Mouse (Mus musculus) testis, adult 2 months (tissue): ENCODE results near the gene Fap. TPM values are rescaled to one million over a fixed set of nuclear protein-coding genes. Genes with fewer than 3 reads are reported as not detected.

Source experiments
- H3K27ac ChIP-seq: fragments of 200-500 bp; 2 replicates; pipeline ENCODE4 v1.5.1; 2012; ENCODE audit warnings: low read depth, low read length; ENCODE audit not compliant: control insufficient read depth, insufficient read depth
- H3K27me3 ChIP-seq: fragments of 200-500 bp; 2 replicates; pipeline ENCODE4 v1.6.1; 2012; ENCODE audit warnings: mild to moderate bottlenecking, low read length, moderate library complexity; ENCODE audit not compliant: control insufficient read depth, insufficient read depth
- H3K36me3 ChIP-seq: fragments of 200-500 bp; 2 replicates; pipeline ENCODE4 v1.6.1; 2012; ENCODE audit warnings: mild to moderate bottlenecking, low read length; ENCODE audit not compliant: control insufficient read depth, insufficient read depth
- H3K4me1 ChIP-seq: fragments of 200-500 bp; 2 replicates; pipeline ENCODE4 v1.6.1; 2012; ENCODE audit warnings: low read length; ENCODE audit not compliant: control insufficient read depth, insufficient read depth
- H3K4me3 ChIP-seq: fragments of 200-500 bp; 2 replicates; pipeline ENCODE4 v1.5.1; 2012; ENCODE audit warnings: low read depth, mild to moderate bottlenecking, low read length, moderate library complexity, mixed read lengths; ENCODE audit not compliant: control insufficient read depth
- CTCF ChIP-seq: fragments of 200-500 bp; IDR thresholded peaks from 2 replicates; pipeline ENCODE4 v1.5.1; 2012; ENCODE audit warnings: low read depth, mild to moderate bottlenecking, inconsistent platforms, low read length, moderate library complexity; ENCODE audit not compliant: control insufficient read depth, insufficient read depth, insufficient replicate concordance
- POLR2A ChIP-seq: fragments of 200-500 bp; IDR thresholded peaks from 2 replicates; pipeline ENCODE4 v1.6.1; 2012; ENCODE audit warnings: low read depth, mild to moderate bottlenecking, inconsistent platforms, low read length, moderate library complexity; ENCODE audit not compliant: control insufficient read depth
- polyA plus RNA-seq: library from polyadenylated mRNA; depleted of rRNA; stranded (reverse); fragments of >200 nt; gene quantifications from 2 replicates; pipeline ENCODE4 v1.2.3, GENCODE M21; 2012

Gene Fap
- polyA plus RNA-seq, 1 experiment = not detected

DNA sequence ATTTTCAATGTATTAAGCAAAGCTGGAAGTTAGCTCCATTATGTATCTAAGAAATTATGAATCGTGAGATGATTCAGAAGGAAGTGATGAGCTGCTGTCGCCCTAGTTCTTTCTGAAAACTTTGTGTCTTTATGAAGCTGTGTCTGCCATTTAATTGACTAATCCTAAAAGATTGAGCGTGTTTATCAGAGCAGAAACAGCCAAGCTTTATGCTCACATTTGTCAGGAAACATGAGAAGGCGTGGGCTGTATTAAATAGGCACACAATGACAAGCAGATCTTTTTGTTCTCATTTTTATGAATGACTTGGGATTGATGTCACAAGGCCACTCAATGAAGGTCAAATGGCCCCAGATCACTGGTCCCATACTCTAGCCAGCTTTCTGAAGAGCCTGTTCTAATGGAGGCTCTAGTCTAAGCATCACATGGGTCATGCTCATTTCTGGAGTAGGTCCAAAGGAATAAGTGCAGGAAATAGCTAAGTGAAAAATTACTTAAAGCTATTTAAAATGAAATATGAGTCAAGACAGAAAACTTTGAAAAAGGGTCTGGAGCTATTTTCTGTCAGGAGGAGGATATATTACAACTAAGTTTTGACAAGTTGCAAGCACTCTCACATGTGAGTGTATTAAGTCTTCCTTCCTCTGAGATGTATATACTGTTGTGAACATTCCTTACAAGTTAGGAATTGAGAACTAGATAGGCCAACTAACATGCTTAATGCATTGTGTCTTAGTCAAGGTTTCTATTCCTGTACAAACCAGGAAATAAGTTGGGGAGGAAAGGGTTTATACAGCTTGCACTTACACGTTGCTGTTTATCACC lies 11.0 kb downstream of the Fap start:
- Histone ChIP-seq H3K36me3 (no peaks in the 10 kb centered on the region), H3K4me3 (no peak overlapping the region), H3K27ac (no peak overlapping the region), H3K27me3 (no peaks in the 10 kb centered on the region), H3K4me1 (no peaks in the 10 kb centered on the region)
- TF ChIP-seq POLR2A = no peak
- TF ChIP-seq CTCF = no peak

GRCm38 (mm10) chr2:62557417-62557816 lies 16.5 kb downstream of the Fap start:
- Histone ChIP-seq H3K27me3 (no peaks in the 10 kb centered on the region), H3K36me3 (no peaks in the 10 kb centered on the region), H3K4me1 (no peaks in the 10 kb centered on the region), H3K27ac (no peak overlapping the region), H3K4me3 (no peak overlapping the region)
- TF ChIP-seq CTCF (no peak), POLR2A (no peak)

DNA sequence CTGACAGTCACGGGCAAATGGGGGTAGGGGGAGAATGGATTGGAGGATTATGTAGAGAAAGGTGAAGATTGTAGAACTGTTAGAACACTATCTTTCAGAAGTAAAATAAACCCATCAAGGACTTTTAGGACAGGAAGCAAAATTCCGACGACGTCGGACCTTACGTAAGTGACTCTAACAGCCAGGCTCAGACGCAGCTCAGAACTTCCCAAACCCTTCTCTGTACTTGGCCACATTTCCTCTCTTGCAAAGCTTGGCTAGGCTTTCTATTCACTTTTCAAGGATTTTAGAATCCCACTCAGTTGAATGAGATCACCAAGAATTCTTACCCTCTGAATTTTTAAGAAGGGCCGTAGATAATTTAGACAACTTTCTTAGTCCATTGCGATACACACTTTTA lies 17.5 kb downstream of the Fap start:
- H3K27ac ChIP-seq = no peak overlapping the region
- no peaks in the 10 kb centered on the region for H3K27me3 ChIP-seq
- no peaks in the 10 kb centered on the region for H3K4me1 ChIP-seq
- TF ChIP-seq CTCF (no peak), POLR2A (no peak)
- no peak overlapping the region for H3K4me3 ChIP-seq
- H3K36me3 ChIP-seq = no peaks in the 10 kb centered on the region

- Histone ChIP-seq H3K27ac (no peak overlapping the region), H3K27me3 (no peaks in the 10 kb centered on the region), H3K4me3 (no peak overlapping the region), H3K4me1 (no peaks in the 10 kb centered on the region), H3K36me3 (no peaks in the 10 kb centered on the region)
- no peak for TF ChIP-seq CTCF
- no peak for TF ChIP-seq POLR2A
These were observed 24.2 kb downstream of the Fap start for GRCm38 (mm10) chr2:62549659-62550058.

- H3K27ac ChIP-seq = no peak overlapping the region
- H3K27me3 ChIP-seq = no peaks in the 10 kb centered on the region
- no peak overlapping the region for H3K4me3 ChIP-seq
- no peaks in the 10 kb centered on the region for H3K4me1 ChIP-seq
- TF ChIP-seq POLR2A = no peak
- no peak for TF ChIP-seq CTCF
- no peaks in the 10 kb centered on the region for H3K36me3 ChIP-seq
These were observed 24.7 kb downstream of the Fap start for GRCm38 (mm10) chr2:62549131-62549530.

GRCm38 (mm10) chr2:62548104-62548503 lies 25.8 kb downstream of the Fap start:
- Histone ChIP-seq H3K4me3 (no peak overlapping the region), H3K27ac (no peak overlapping the region), H3K36me3 (no peaks in the 10 kb centered on the region), H3K27me3 (no peaks in the 10 kb centered on the region), H3K4me1 (no peaks in the 10 kb centered on the region)
- TF ChIP-seq CTCF = no peak
- TF ChIP-seq POLR2A = no peak

- no peaks in the 10 kb centered on the region for H3K4me1 ChIP-seq
- H3K36me3 ChIP-seq = no peaks in the 10 kb centered on the region
- TF ChIP-seq POLR2A (no peak), CTCF (no peak)
- no peak overlapping the region for H3K27ac ChIP-seq
- no peak overlapping the region for H3K4me3 ChIP-seq
- no peaks in the 10 kb centered on the region for H3K27me3 ChIP-seq
These were observed 38.4 kb downstream of the Fap start for GRCm38 (mm10) chr2:62535483-62535882.
